In genomic region chr17:66959815-66960214, GRCm38 (mm10) we compare ENCODE assay signal across 26 mouse cellular contexts.
"Had no signal": no experiment of that assay in that cellular context is flagged by ENCODE, and none has a peak within 500 bp of the region (broad histone marks: within the 10 kb centered on the region; RNA-seq: fewer than 3 reads in every experiment).

No protein-coding gene starts in this region.

- DNase-seq: gastrocnemius, postnatal 10 days; gastrocnemius, postnatal 25 days; heart, postnatal 14 days; heart, postnatal 36 days; kidney, adult 11 months; kidney, adult 2 months; kidney, adult 9 months; kidney, postnatal 14 days; kidney, postnatal 36 days; layer of hippocampus, postnatal 36 days; left cerebral cortex, postnatal 4 days; lung, adult 18-20 months had no signal

- ATAC-seq: hindbrain, embryonic 16.5 days; inflammation-experienced regulatory T-cells, adult 6 months; intestine, embryonic 15.5 days; liver, embryonic 12.5 days had no signal

- H3K4me2 ChIP-seq: heart, embryonic 12.5 days; hindbrain, embryonic 12.5 days; hindbrain, embryonic 14.5 days; intestine, embryonic 15.5 days; kidney, embryonic 15.5 days; limb, embryonic 13.5 days; limb, embryonic 15.5 days; liver, embryonic 12.5 days had no signal

- H3K27ac ChIP-seq: heart, embryonic 10.5 days; hindbrain, embryonic 10.5 days; hindbrain, embryonic 12.5 days; hindbrain, embryonic 14.5 days; intestine, embryonic 15.5 days; kidney, embryonic 15.5 days; kidney, postnatal 0 days; limb, embryonic 13.5 days; limb, embryonic 15.5 days; liver, embryonic 12.5 days; liver, embryonic 14.5 days had no signal

- H3K36me3 ChIP-seq: heart, embryonic 10.5 days; heart, embryonic 12.5 days; hindbrain, embryonic 10.5 days; hindbrain, embryonic 12.5 days; intestine, embryonic 15.5 days; limb, embryonic 13.5 days; limb, embryonic 15.5 days; liver, embryonic 12.5 days had no signal

- H3K9ac ChIP-seq: heart, embryonic 12.5 days; hindbrain, embryonic 12.5 days; hindbrain, embryonic 14.5 days; intestine, embryonic 15.5 days; kidney, embryonic 15.5 days; limb, embryonic 13.5 days; limb, embryonic 15.5 days; liver, embryonic 12.5 days; liver, embryonic 14.5 days had no signal

- H3K27me3 ChIP-seq: heart, embryonic 12.5 days; hindbrain, embryonic 12.5 days; intestine, embryonic 15.5 days; kidney, embryonic 15.5 days; limb, embryonic 13.5 days; limb, embryonic 15.5 days; liver, embryonic 12.5 days had no signal

- H3K4me3 ChIP-seq: heart, embryonic 10.5 days; heart, embryonic 12.5 days; hindbrain, embryonic 10.5 days; hindbrain, embryonic 12.5 days; intestine, embryonic 15.5 days; kidney, embryonic 15.5 days; limb, embryonic 13.5 days; limb, embryonic 15.5 days; liver, embryonic 12.5 days had no signal

- H3K4me1 ChIP-seq: heart, embryonic 10.5 days; heart, embryonic 12.5 days; hindbrain, embryonic 10.5 days; hindbrain, embryonic 12.5 days; intestine, embryonic 15.5 days; limb, embryonic 13.5 days; limb, embryonic 15.5 days; liver, embryonic 12.5 days had no signal

- H3K9me3 ChIP-seq: heart, embryonic 10.5 days; heart, embryonic 12.5 days; hindbrain, embryonic 10.5 days; hindbrain, embryonic 12.5 days; intestine, embryonic 15.5 days; kidney, embryonic 15.5 days; limb, embryonic 13.5 days; limb, embryonic 15.5 days; liver, embryonic 12.5 days had no signal
